Mouse (Mus musculus) megakaryocyte-erythroid progenitor cell, adult 5 weeks (primary cell): ENCODE measurements around the gene Hist1h3f. TPM values are rescaled to one million over a fixed set of nuclear protein-coding genes. Genes with fewer than 3 reads are reported as not detected.

Experiments used
- polyA plus RNA-seq: library from polyadenylated mRNA; stranded (reverse); fragments of >175 nt; gene quantifications from 2 replicates; pipeline ENCODE4 v1.2.3, GENCODE M21; 2012

The Hist1h3f gene
- polyA plus RNA-seq, 1 experiment = 5.5 TPM

Other genes with a start within 250 kb of the Hist1h3f start
- gene Zfp322a, start 174.8 kb upstream of the Hist1h3f start, polyA plus RNA-seq = 0.45 and 1.00 TPM in 2 replicates
- 10.5 and 13.8 TPM in 2 replicates for gene Abt1, start 120.2 kb upstream of the Hist1h3f start, polyA plus RNA-seq
- gene Btn1a1, start 78.2 kb upstream of the Hist1h3f start, polyA plus RNA-seq = not detected in 2 replicates
- gene Btn2a2, start 55.2 kb upstream of the Hist1h3f start, polyA plus RNA-seq = not detected in 2 replicates
- gene Hist1h4h, start 13.0 kb upstream of the Hist1h3f start, polyA plus RNA-seq = 33.5 and 38.6 TPM in 2 replicates
- gene Hist1h2af, start 10.1 kb upstream of the Hist1h3f start, polyA plus RNA-seq = 81.4 and 86.9 TPM in 2 replicates
- gene Hist1h3g, start 8.6 kb upstream of the Hist1h3f start, polyA plus RNA-seq = 19.0 and 22.6 TPM in 2 replicates
- 2.5 and 3.3 TPM in 2 replicates for gene Hist1h2bh, start 660 bp upstream of the Hist1h3f start, polyA plus RNA-seq
- gene Hist1h4f, start 7.6 kb downstream of the Hist1h3f start, polyA plus RNA-seq = 13.2 and 18.3 TPM in 2 replicates
- gene Hist1h1d, start 9.2 kb downstream of the Hist1h3f start, polyA plus RNA-seq = 0.77 and 1.7 TPM in 2 replicates
- gene Hist1h3e, start 18.3 kb downstream of the Hist1h3f start, polyA plus RNA-seq = 18.9 and 21.1 TPM in 2 replicates
- gene Hist1h2ae, start 27.2 kb downstream of the Hist1h3f start, polyA plus RNA-seq = 16.2 and 16.7 TPM in 2 replicates
- 46.4 and 66.4 TPM in 2 replicates for gene Hist1h2bg, start 27.3 kb downstream of the Hist1h3f start, polyA plus RNA-seq
- 3.1 and 11.2 TPM in 2 replicates for gene Hist1h2bf, start 30.1 kb downstream of the Hist1h3f start, polyA plus RNA-seq
- gene Hist1h2ad, start 30.3 kb downstream of the Hist1h3f start, polyA plus RNA-seq = 5.5 and 5.7 TPM in 2 replicates
- gene Hist1h3d, start 31.7 kb downstream of the Hist1h3f start, polyA plus RNA-seq = 6.4 and 7.1 TPM in 2 replicates
- gene Hist1h4d, start 37.5 kb downstream of the Hist1h3f start, polyA plus RNA-seq = 9.9 and 17.2 TPM in 2 replicates
- gene Hist1h2be, start 77.1 kb downstream of the Hist1h3f start, polyA plus RNA-seq = 0.79 and 1.1 TPM in 2 replicates
- 9.0 and 14.7 TPM in 2 replicates for gene Hist1h1e, start 78.5 kb downstream of the Hist1h3f start, polyA plus RNA-seq
- gene Hist1h2ac, start 139.9 kb downstream of the Hist1h3f start, polyA plus RNA-seq = 7.2 TPM in 2 replicates
- gene Hist1h2bc, start 140.1 kb downstream of the Hist1h3f start, polyA plus RNA-seq = 66.3 and 70.6 TPM in 2 replicates
- 0.27 TPM in 1 of 2 replicates, not detected in the other for gene Hist1h1t, start 151.8 kb downstream of the Hist1h3f start, polyA plus RNA-seq
- 4.5 and 10.6 TPM in 2 replicates for gene Hist1h4c, start 154.4 kb downstream of the Hist1h3f start, polyA plus RNA-seq
- 8.0 and 15.2 TPM in 2 replicates for gene Hfe, start 166.8 kb downstream of the Hist1h3f start, polyA plus RNA-seq
- gene Hist1h1c, start 194.8 kb downstream of the Hist1h3f start, polyA plus RNA-seq = 100 and 116 TPM in 2 replicates
- gene Hist1h3c, start 201.6 kb downstream of the Hist1h3f start, polyA plus RNA-seq = 20.1 and 23.0 TPM in 2 replicates
- 11.2 and 22.3 TPM in 2 replicates for gene Hist1h2bb, start 202.7 kb downstream of the Hist1h3f start, polyA plus RNA-seq
- 17.6 and 35.4 TPM in 2 replicates for gene Hist1h2ab, start 207.1 kb downstream of the Hist1h3f start, polyA plus RNA-seq
- 9.2 and 14.4 TPM in 2 replicates for gene Hist1h3b, start 208.2 kb downstream of the Hist1h3f start, polyA plus RNA-seq
- 13.8 and 16.1 TPM in 2 replicates for gene Hist1h4b, start 213.0 kb downstream of the Hist1h3f start, polyA plus RNA-seq
- 16.8 and 23.1 TPM in 2 replicates for gene Hist1h4a, start 217.2 kb downstream of the Hist1h3f start, polyA plus RNA-seq
- gene Hist1h3a, start 218.3 kb downstream of the Hist1h3f start, polyA plus RNA-seq = 21.7 and 27.6 TPM in 2 replicates
- gene Hist1h1a, start 219.6 kb downstream of the Hist1h3f start, polyA plus RNA-seq = 1.2 and 3.7 TPM in 2 replicates
- gene Trim38, start 225.9 kb downstream of the Hist1h3f start, polyA plus RNA-seq = 0.08 TPM in 1 of 2 replicates, not detected in the other